Mouse (Mus musculus) heart, embryonic 14.5 days (tissue): ENCODE data around the gene Zc3hav1. TPM values are rescaled to one million over a fixed set of nuclear protein-coding genes. Genes with fewer than 3 reads are reported as not detected.
"Not testable (repeated sequence)": the region's sequence is repeated elsewhere in the genome, so short reads cannot be mapped to it uniquely, and the experiment has no call there.

Experiments used
- ATAC-seq: fragments of 200-750 bp; cut with Nextera tagmentation; 2 replicates; pipeline ENCODE4 v1.8.0; 2017; ENCODE audit warnings: low read depth, moderate TSS enrichment; ENCODE audit not compliant: insufficient number of reproducible peaks, insufficient read depth, low FRiP score
- H3K27ac ChIP-seq, 2 experiments: fragments of 200-500 bp in 1 of 2; fragments of 300-500 bp in 1 of 2; sonication (generic) in 1 of 2; replicated peaks in 1 of 2; 2 replicates each; pipeline ENCODE4 v1.5.1; 2012 to 2014; ENCODE audit warnings: low read depth in 2 of 2, low read length in 2 of 2, control low read depth in 1 of 2, mild to moderate bottlenecking in 1 of 2, mixed read lengths in 1 of 2; ENCODE audit not compliant: control insufficient read depth in 1 of 2, insufficient read depth in 1 of 2
- H3K27me3 ChIP-seq: fragments of 300-500 bp; sonication (generic); 2 replicates; pipeline ENCODE4 v1.6.1; 2014; ENCODE audit warnings: mild to moderate bottlenecking, low read length, control low read depth; ENCODE audit not compliant: control insufficient read depth, insufficient read depth
- H3K36me3 ChIP-seq: fragments of 300-500 bp; sonication (generic); 2 replicates; pipeline ENCODE4 v1.6.1; 2014; ENCODE audit warnings: mild to moderate bottlenecking, control low read depth, low read length, mixed read lengths; ENCODE audit not compliant: control insufficient read depth, insufficient read depth
- H3K4me1 ChIP-seq, 2 experiments: fragments of 200-500 bp in 1 of 2; fragments of 300-500 bp in 1 of 2; sonication (generic) in 1 of 2; 2 replicates each; pipeline ENCODE4 v1.6.1; 2012 to 2014; ENCODE audit warnings: low read length in 2 of 2, control low read depth in 1 of 2, mixed read lengths in 1 of 2; ENCODE audit not compliant: control insufficient read depth in 2 of 2, insufficient read depth in 2 of 2
- H3K4me2 ChIP-seq: fragments of 300-500 bp; sonication (generic); 2 replicates; pipeline ENCODE4 v1.6.1; 2014; ENCODE audit warnings: mild to moderate bottlenecking, low read length
- H3K4me3 ChIP-seq, 2 experiments: fragments of 200-500 bp in 1 of 2; fragments of 300-500 bp in 1 of 2; sonication (generic) in 1 of 2; 2 replicates each; pipeline ENCODE4 v1.5.1; 2012 to 2014; ENCODE audit warnings: low read length in 2 of 2, mild to moderate bottlenecking in 2 of 2, control low read depth in 1 of 2, low read depth in 1 of 2, moderate library complexity in 1 of 2; ENCODE audit not compliant: control insufficient read depth in 1 of 2, insufficient read depth in 1 of 2
- H3K9ac ChIP-seq: fragments of 300-500 bp; sonication (generic); 2 replicates; pipeline ENCODE4 v1.6.1; 2014; ENCODE audit warnings: mild to moderate bottlenecking, low read length
- H3K9me3 ChIP-seq: fragments of 300-500 bp; sonication (generic); 2 replicates; pipeline ENCODE4 v1.6.1; 2016; ENCODE audit warnings: low read length, control low read depth; ENCODE audit not compliant: control insufficient read depth
- WGBS: fragments of 180-500 bp; shearing (Covaris S2); extraction: QIAGEN DNeasy Blood & Tissue Kit; methylation state at CpG from one replicate; pipeline ENCODE4 v1.1.7; 2014; 5-methylcytosine and 5-hydroxymethylcytosine counted together
- polyA plus RNA-seq: library from polyadenylated mRNA; unstranded; fragments of >200 nt; fragmentation: Nextera tagmentation; extraction: Ambion mirVana; gene quantifications from 2 replicates; pipeline ENCODE4 v1.2.1, GENCODE M21; 2014

The Zc3hav1 gene
- polyA plus RNA-seq, 1 experiment from 2014 or later: 7.2 TPM

- ATAC-seq, H3K4me3 ChIP-seq, H3K36me3 ChIP-seq, H3K27ac ChIP-seq, H3K9me3 ChIP-seq, H3K4me2 ChIP-seq, H3K9ac ChIP-seq: not testable (repeated sequence)
- 74% methylated on average over 15 of the region's 15 CpGs for WGBS
- peaks cover 3 to 15% of the 10 kb centered on the region in 2 experiments; a peak in 3 of 4 replicates for H3K4me1 ChIP-seq
- H3K27me3 ChIP-seq: peaks cover 17% of the 10 kb centered on the region
These were observed 2.4 kb upstream of the Zc3hav1 start for GRCm38 (mm10) chr6:38356661-38357433.

- no peaks in the 10 kb centered on the region for H3K9me3 ChIP-seq
- H3K27ac ChIP-seq: no peak overlapping the region
- ATAC-seq: no peak
- peaks cover 23% of the 10 kb centered on the region for H3K27me3 ChIP-seq
- peaks cover 3 to 15% of the 10 kb centered on the region in 2 experiments; a peak in 3 of 4 replicates for H3K4me1 ChIP-seq
- no peak overlapping the region for H3K9ac ChIP-seq
- no peak overlapping the region for H3K4me3 ChIP-seq
- WGBS: 29% methylated on average over 7 of the region's 7 CpGs
- no peak overlapping the region for H3K4me2 ChIP-seq
- H3K36me3 ChIP-seq: no peaks in the 10 kb centered on the region
These were observed 1.5 kb upstream of the Zc3hav1 start for GRCm38 (mm10) chr6:38355862-38356261.

GRCm38 (mm10) chr6:38355354-38355823 lies 986 bp upstream of the Zc3hav1 start:
- WGBS: 11% methylated on average over 8 of the region's 8 CpGs
- Histone ChIP-seq H3K4me2 (peak overlapping the region; percentile 73), H3K9me3 (no peaks in the 10 kb centered on the region), H3K4me1 (peaks cover 3 to 15% of the 10 kb centered on the region in 2 experiments; a peak in 3 of 4 replicates), H3K4me3 (peak overlapping the region in 1 of 2 experiments; percentile 70; a peak in 3 of 4 replicates), H3K27me3 (peaks cover 23% of the 10 kb centered on the region), H3K9ac (peak overlapping the region; percentile 70; the same call in 1 of the 2 replicates), H3K36me3 (no peaks in the 10 kb centered on the region), H3K27ac (no peak overlapping the region)
- no peak for ATAC-seq

GRCm38 (mm10) chr6:38354723-38355353 lies 435 bp upstream of the Zc3hav1 start:
- peaks cover 3 to 15% of the 10 kb centered on the region in 2 experiments; a peak in 3 of 4 replicates for H3K4me1 ChIP-seq
- WGBS: 3% methylated on average over 20 of the region's 20 CpGs
- no peaks in the 10 kb centered on the region for H3K9me3 ChIP-seq
- peak overlapping the region; percentile 73 for H3K4me2 ChIP-seq
- peak overlapping the region; percentile 70 to 84 for H3K4me3 ChIP-seq
- peak overlapping the region; percentile 70 for H3K9ac ChIP-seq
- no peak for ATAC-seq
- peaks cover 23% of the 10 kb centered on the region for H3K27me3 ChIP-seq
- no peaks in the 10 kb centered on the region for H3K36me3 ChIP-seq
- peak overlapping the region in 1 of 2 experiments; percentile 67; a peak in 1 of 4 replicates for H3K27ac ChIP-seq

GRCm38 (mm10) chr6:38353181-38353580 lies 1.2 kb downstream of the Zc3hav1 start:
- Histone ChIP-seq H3K27ac (no peak overlapping the region), H3K4me1 (peaks cover 3 to 15% of the 10 kb centered on the region in 2 experiments; a peak in 3 of 4 replicates), H3K27me3 (peaks cover 23% of the 10 kb centered on the region), H3K9me3 (no peaks in the 10 kb centered on the region), H3K4me2 (peak overlapping the region; percentile 73), H3K36me3 (no peaks in the 10 kb centered on the region), H3K4me3 (peak overlapping the region; percentile 70 to 84), H3K9ac (peak overlapping the region; percentile 70)
- 14% methylated on average over 13 of the region's 13 CpGs for WGBS
- no peak for ATAC-seq

GRCm38 (mm10) chr6:38352451-38352850 lies 2.0 kb downstream of the Zc3hav1 start:
- Histone ChIP-seq H3K9ac (no peak overlapping the region), H3K4me1 (peaks cover 3 to 15% of the 10 kb centered on the region in 2 experiments; a peak in 3 of 4 replicates), H3K27me3 (peaks cover 23% of the 10 kb centered on the region), H3K4me2 (peak overlapping the region; percentile 73), H3K36me3 (no peaks in the 10 kb centered on the region), H3K4me3 (peak overlapping the region; percentile 11 to 70; a peak in 2 of 4 replicates), H3K27ac (no peak overlapping the region), H3K9me3 (no peaks in the 10 kb centered on the region)
- WGBS: 34% methylated on average over 10 of the region's 10 CpGs
- no peak for ATAC-seq

- Histone ChIP-seq H3K36me3 (no peaks in the 10 kb centered on the region), H3K9me3 (no peaks in the 10 kb centered on the region), H3K27ac (no peak overlapping the region), H3K9ac (no peak overlapping the region), H3K4me2 (peak overlapping the region; percentile 73; the same call in 1 of the 2 replicates), H3K4me1 (peaks cover 3 to 15% of the 10 kb centered on the region in 2 experiments; a peak in 3 of 4 replicates), H3K27me3 (peaks cover 23% of the 10 kb centered on the region), H3K4me3 (no peak overlapping the region)
- WGBS: 61% methylated on average over 4 of the region's 4 CpGs
- no peak for ATAC-seq
These were observed 2.5 kb downstream of the Zc3hav1 start for GRCm38 (mm10) chr6:38351930-38352329.
